Mouse (Mus musculus) B cell, adult 2 months (primary cell): ENCODE measurements around the gene Cdkal1.

ENCODE experiments used
- DNase-seq, 2 experiments: peaks; one replicate each; pipeline ENCODE4 v3.0.0; 2022

The Cdkal1 gene

GRCm38 (mm10) chr13:29623636-29624239 lies 231.7 kb downstream of the Cdkal1 start:
- DNase-seq: no peak

DNA sequence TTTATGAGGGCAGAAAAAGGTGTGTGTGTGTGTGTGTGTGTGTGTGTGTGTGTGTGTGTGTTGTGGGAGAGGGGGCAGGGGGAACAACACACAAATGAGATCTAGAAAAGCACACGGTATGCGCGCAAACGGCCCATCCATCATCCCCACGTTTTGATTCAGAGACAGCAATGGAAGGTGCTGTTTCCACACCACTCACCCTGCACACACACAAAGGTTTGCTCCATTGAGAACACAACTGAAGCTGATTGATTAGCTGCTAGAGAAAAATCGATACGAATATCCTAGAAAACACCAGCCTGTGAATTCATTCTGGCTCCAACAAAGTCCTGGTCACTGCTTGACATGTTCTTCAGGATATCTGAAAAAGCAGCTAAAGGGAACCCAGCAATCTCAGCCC lies 233.6 kb downstream of the Cdkal1 start:
- DNase-seq: no peak

DNA sequence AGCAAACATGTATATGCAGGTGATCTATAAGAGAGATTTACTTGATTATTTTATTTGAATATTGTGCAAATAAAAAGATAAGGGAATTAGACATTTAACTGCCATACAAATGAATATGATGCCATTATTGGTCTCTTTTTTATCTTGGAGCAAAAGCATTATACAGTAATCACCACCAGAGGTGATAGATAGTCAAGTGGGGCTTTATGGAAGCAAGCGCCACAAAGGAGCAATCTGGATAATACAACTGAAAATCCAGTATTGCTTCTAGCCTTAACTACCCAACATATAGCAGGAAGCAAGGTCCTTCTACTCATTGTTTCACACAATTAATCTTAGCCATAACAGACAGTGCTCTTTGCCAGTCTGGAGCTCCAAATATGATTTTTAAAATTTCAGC lies 234.1 kb downstream of the Cdkal1 start:
- no peak for DNase-seq

DNA sequence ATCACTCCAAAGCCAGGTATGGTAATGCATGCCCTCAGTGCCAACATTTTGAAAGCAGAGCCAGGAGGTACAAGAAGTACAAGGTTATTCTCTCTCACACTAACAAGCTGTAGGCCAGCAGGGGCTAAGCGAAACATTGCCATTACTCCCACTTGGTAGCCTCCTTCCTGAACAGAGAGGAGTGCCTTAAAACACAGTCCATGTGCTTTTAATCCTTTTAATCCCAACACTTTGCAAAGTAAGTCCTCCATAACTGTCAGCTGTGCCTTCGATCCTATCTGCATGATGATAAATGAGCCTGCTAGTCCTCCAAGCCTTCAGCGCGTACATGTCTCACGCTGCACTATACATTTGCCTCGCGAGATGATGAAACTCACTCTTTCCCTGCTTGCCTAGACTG lies 234.6 kb downstream of the Cdkal1 start:
- no peak for DNase-seq

- no peak for DNase-seq
Observed at GRCm38 (mm10) chr13:29616654-29617171, 238.8 kb downstream of the Cdkal1 start.

DNA sequence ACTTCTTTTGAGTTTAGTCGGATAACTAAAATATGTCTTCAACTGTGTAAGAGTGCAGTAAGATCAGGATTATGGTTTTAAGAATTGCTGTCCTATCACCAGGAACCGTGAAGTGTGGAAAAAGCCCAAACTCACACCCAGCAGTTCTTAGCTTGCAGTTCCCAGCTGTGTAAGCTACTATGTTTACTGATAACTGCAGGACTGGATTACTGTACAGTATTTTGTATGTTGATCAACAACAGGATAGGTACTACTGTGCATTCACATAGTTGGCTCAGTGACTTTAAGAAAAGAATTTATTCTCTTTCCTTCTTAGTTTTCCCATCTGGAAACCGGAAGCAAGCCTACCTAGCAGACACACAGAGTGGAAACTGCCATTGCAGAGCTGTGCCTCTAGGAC lies 239.5 kb downstream of the Cdkal1 start:
- DNase-seq: no peak

DNA sequence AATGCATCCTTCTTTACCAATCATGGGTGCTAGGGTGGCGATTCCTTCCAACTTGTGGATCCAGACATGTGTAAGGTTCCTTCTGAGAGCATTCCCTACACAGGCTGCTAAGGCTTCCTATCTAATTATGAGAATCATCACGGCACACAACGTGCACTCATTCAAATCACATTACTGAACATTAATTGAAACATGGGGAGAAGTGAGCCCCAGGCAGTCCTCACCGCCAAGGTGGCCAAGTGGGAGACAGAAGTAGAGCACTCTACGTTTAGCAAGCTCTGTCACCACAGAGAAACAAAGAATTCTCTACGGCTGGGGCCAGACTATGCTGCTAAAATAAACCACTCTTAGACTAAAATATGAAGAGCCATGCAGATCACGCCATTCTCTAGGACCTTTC lies 240.4 kb downstream of the Cdkal1 start:
- no peak for DNase-seq

DNA sequence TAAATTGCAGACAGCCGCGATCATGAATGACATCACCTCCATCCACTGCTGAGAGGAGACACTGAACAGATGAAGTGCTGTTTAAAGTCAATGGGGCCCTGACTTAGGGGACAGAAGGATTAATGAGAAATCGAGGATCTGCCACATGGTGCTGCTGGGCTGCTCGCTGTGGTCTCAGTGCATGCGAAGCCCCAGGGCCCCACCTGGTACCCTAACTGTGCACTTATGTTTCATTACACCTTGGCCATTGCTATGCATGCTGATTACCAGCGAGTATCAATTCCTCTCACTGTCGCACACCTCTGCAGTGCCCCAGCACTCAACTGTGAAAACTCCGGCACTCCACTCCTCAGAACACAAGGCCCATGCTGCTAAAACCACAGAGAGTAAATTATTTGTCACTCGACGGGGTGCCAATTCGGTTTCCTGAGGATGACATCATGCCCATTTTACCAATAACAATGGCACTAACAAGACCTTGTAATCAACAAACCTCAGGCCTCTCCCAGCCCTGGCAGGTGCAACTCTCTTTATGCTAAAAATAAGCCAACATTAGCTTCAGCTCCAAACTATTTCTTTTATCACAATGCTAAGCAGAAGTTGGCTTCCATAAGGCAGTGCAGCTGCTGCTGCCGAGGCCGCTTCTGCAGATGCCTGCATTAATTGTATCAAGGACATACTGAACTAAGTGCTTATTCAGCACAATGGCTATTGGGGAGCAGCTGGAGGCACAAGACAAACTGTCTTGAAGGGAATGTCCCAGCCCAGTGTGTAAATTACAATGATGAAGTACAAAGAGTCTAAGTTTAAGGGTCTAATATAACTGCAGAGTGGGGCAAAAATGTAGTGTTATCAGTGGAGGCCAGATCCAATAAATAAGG lies 245.2 kb downstream of the Cdkal1 start:
- no peak for DNase-seq

- no peak for DNase-seq
Observed at GRCm38 (mm10) chr13:29609441-29609840, 246.0 kb downstream of the Cdkal1 start.

DNA sequence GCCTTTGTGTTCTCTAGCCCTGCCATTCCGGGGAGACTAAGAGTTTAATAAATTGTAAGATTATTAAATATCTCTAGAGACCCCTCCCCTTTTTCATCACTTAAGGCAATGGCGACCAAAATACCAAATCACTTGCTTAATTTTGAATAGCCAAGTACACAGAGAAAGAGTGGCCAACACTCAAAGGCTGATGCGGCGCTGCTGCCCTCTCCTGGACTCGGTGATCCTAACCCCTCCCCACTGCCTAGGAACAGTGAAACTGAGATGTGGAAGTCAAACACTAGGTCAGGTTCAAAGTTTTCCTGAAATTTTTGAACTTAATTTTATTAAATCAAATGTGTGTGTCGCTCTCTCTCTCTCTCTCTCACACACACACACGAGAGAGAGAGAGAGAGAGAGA lies 251.2 kb downstream of the Cdkal1 start:
- peak; percentile 38 to 45 for DNase-seq

GRCm38 (mm10) chr13:29603597-29603996 lies 251.9 kb downstream of the Cdkal1 start:
- DNase-seq: no peak

GRCm38 (mm10) chr13:29601033-29601432 lies 254.4 kb downstream of the Cdkal1 start:
- DNase-seq: no peak

GRCm38 (mm10) chr13:29599646-29600045 lies 255.8 kb downstream of the Cdkal1 start:
- no peak for DNase-seq

DNA sequence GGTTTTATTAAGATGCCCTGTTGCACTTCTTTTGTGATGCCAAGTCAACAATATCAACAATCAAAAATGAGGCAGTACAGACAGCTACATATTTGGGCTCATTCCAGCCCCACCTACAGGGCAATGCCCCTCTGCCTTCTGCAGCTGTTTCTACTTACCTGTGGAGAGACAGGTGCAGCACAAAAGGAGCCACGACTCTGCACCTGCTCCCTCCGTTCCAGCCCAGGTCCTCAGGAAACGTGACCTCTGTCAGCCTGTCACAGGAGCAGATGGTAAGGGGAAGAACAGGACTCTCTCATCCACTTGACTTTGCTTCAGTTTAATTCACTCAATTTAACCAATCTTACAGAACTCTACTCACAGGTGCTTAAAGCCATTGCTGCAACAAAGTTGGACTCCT lies 258.7 kb downstream of the Cdkal1 start:
- no peak for DNase-seq

DNA sequence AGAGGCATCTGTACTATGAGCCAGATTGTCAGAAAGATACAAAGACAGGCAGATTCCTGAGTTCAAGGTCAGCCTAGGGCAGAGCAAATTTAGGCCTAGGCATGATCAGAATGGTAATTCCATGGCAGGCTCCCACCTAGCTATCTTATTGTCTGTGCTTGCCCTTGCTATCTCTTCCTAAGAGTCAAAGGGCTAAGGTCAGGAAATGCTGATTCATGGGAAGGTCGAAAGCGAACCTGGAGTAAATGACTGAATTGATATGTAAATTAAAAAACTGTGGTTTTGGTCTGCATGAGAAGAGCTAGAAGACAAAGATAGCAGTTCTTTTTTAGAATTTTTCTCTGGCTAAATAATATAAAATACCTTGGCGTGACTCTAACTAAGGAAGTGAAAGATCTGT lies 262.4 kb downstream of the Cdkal1 start:
- DNase-seq: no peak

GRCm38 (mm10) chr13:29590685-29591084 lies 264.8 kb downstream of the Cdkal1 start:
- DNase-seq: no peak

DNA sequence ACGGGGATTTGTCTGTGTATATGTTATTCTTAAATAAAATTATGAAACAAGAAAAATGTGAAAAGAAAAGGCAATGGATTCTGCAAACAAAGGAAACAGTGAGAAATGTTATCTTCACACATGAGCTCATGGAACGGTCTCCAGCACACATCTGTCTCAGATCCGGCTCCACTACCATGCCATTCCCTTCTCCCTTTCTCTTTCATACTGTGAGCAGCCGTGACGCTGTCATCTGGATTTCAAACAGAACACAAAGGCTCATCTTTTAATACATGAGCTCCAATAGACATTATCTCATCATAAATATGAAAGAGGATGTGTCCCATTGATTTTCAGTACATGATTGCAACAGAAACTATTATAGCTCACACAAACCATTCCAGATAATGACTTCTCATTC lies 265.3 kb downstream of the Cdkal1 start:
- DNase-seq: no peak

GRCm38 (mm10) chr13:29588693-29589092 lies 266.8 kb downstream of the Cdkal1 start:
- no peak for DNase-seq

GRCm38 (mm10) chr13:29581762-29582700 lies 273.4 kb downstream of the Cdkal1 start:
- no peak for DNase-seq

GRCm38 (mm10) chr13:29580780-29581179 lies 274.7 kb downstream of the Cdkal1 start:
- no peak for DNase-seq

GRCm38 (mm10) chr13:29580009-29580408 lies 275.5 kb downstream of the Cdkal1 start:
- DNase-seq: no peak

DNA sequence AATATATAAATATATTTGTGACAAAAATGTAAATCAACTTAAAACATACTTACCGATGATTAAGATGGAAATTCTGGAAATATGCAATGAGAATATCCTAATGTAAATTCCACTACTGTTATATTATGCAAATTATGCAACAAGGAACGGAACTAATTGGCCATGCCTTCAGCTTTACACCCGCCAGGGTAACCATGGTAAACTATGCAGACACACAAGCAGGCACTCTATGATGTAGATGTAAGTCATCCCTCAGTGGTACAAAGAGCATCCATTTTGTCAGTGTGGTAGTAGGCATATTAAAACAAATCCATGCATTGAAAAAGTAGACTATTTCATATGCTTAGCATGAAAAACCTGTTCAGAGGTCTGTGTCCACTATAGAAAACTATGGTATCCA lies 276.9 kb downstream of the Cdkal1 start:
- DNase-seq: no peak

GRCm38 (mm10) chr13:29574784-29575183 lies 280.7 kb downstream of the Cdkal1 start:
- DNase-seq: no peak
